Mouse (Mus musculus) adrenal gland, postnatal 14 days (tissue): Measurements from ENCODE around the gene Gm49673. TPM values are rescaled to one million over a fixed set of nuclear protein-coding genes. Genes with fewer than 3 reads are reported as not detected.
"Not testable (repeated sequence)": the region's sequence is repeated elsewhere in the genome, so short reads cannot be mapped to it uniquely, and the experiment has no call there.

Source experiments
- DNase-seq: peaks from one replicate; pipeline ENCODE4 v3.0.0; 2021; ENCODE audit warnings: mixed read lengths
- total RNA-seq: library from RNA; stranded (reverse); gene quantifications from 2 replicates; pipeline ENCODE4 v1.2.3, GENCODE M21; 2021

Gene Gm49673
- total RNA-seq, 1 experiment from 2014 or later = 0.26 TPM

DNA sequence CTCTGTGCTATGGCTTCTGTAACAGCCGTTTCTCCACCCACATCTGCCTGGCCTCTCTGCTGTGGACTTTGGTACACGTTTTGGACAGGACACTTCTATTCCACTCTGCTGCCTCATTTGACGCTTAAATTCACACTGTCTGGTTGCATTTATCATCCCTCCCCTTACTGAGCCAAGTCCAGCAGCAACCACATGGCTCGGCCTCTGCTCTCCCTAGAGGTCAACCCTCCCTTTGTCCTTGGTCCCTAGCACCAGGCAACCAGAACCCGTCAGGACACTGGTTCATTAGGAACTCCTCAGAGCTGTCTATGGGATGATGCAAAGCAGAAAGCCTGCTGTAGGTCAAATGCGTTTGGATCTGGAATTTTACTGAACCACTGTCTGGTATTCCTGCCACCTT lies 16.7 kb downstream of the Gm49673 start:
- DNase-seq = not testable (repeated sequence)

DNA sequence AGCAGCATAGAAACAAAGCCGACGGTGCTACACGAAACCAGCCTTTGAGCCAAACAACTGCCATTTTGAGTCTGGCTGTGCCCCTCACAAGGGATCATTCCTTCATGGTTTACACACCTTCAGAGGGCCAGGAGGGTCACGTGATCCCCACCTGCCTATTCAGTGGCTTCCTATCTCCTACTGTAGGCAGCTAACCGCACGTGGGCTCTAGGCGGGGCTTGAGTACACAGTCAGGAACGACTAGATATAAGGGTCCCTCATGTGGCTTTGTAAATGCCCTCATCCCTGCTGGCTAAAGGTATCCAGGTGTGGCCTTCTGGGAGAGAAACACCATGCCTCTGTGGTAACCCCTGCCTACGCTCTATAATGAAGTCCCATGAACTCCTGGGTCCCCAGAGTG lies 18.0 kb downstream of the Gm49673 start:
- DNase-seq = not testable (repeated sequence)

DNA sequence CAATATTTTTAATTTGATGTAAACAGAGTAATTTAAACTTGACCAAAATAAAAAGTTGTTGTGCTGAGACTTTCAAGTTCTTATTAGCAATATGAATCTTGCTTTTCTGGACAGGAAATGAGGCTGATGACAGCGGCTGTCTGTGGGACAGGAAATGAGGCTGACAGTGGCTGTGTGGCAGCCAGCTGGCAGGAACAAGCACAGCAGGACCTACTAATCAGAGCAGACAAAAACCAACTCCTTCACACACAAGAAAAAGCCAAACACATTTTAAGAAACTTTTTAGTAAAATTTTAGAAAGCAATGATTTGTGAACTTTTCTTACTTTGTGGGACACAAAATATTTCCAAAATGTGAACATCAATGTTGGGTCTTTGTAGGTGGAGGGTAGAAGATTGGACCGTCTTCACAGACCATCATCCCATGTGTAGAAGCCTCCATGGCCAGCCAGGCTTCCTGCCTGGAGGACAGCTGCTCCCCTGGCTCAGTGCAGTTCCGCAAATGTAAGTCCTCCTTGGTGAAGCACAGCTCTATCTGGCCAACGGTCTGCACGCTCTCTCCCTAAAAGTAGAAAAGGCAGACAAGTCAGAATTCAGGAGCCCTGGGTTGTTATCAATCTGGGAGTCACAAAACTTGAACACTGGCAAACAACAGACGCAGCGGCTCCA lies 19.1 kb downstream of the Gm49673 start:
- not testable (repeated sequence) for DNase-seq

- not testable (repeated sequence) for DNase-seq
Observed at GRCm38 (mm10) chr17:8124586-8124985, 23.0 kb downstream of the Gm49673 start.

GRCm38 (mm10) chr17:8122974-8123373 lies 24.6 kb downstream of the Gm49673 start:
- not testable (repeated sequence) for DNase-seq

GRCm38 (mm10) chr17:8116928-8117327 lies 30.7 kb downstream of the Gm49673 start:
- not testable (repeated sequence) for DNase-seq

GRCm38 (mm10) chr17:8116378-8116777 lies 31.2 kb downstream of the Gm49673 start:
- DNase-seq = peak; percentile 26

GRCm38 (mm10) chr17:8112199-8112598 lies 35.4 kb downstream of the Gm49673 start:
- DNase-seq = not testable (repeated sequence)

DNA sequence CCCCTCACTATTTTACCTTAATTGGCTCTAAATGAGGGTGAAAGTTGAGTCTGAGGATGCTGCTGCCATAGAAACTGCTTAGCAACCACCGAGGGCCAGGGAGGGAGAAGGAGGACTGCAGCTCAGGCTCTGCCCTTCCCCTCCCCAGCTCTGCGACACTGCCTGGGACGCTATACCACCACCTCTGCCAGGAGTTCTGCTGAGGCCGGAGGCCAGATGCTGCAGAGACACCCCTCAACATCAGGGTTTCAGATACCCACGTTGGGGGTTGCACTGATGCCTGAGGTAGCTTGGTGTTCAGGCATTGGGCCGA lies 46.3 kb downstream of the Gm49673 start:
- not testable (repeated sequence) for DNase-seq

- not testable (repeated sequence) for DNase-seq
Observed at GRCm38 (mm10) chr17:8100405-8101296, 46.9 kb downstream of the Gm49673 start.

DNA sequence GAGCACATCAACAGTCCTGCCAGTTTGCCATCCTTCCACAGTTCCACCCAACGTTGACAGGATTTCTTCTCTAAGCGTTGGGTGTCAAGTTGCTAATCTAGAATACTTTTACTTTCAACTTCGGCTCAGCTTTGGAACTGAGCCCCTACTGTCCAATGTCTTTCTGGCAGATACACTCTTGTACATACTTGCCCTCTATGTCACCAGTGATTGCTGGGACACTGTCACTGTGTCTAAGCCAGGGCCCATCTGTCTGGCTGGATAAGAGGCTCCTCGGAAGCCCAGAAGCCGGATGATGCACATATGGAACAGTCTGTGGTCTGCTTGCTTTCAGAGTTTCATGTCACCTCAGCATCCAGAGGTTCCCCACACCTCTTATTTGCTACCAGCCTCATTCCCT lies 51.4 kb downstream of the Gm49673 start:
- not testable (repeated sequence) for DNase-seq

DNA sequence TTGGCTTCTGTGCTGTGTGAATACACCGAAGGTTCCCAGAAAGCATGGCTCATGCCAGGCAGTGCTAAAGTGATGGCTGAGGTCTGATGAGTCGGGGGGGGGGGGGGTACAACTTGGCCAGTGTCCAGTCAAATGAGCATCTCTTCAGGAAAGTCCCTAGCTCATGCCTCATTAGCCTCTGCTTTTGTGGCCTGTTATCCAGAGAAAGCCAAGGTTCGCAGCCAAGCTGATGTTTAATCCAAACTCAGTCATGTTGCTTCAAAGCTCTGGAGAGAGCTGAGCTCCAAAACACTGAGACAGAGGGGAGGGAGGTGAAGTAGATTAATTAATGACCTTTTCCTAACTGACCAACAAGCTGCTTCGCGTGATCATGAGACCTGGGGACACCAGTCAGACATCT lies 51.9 kb downstream of the Gm49673 start:
- DNase-seq = not testable (repeated sequence)

DNA sequence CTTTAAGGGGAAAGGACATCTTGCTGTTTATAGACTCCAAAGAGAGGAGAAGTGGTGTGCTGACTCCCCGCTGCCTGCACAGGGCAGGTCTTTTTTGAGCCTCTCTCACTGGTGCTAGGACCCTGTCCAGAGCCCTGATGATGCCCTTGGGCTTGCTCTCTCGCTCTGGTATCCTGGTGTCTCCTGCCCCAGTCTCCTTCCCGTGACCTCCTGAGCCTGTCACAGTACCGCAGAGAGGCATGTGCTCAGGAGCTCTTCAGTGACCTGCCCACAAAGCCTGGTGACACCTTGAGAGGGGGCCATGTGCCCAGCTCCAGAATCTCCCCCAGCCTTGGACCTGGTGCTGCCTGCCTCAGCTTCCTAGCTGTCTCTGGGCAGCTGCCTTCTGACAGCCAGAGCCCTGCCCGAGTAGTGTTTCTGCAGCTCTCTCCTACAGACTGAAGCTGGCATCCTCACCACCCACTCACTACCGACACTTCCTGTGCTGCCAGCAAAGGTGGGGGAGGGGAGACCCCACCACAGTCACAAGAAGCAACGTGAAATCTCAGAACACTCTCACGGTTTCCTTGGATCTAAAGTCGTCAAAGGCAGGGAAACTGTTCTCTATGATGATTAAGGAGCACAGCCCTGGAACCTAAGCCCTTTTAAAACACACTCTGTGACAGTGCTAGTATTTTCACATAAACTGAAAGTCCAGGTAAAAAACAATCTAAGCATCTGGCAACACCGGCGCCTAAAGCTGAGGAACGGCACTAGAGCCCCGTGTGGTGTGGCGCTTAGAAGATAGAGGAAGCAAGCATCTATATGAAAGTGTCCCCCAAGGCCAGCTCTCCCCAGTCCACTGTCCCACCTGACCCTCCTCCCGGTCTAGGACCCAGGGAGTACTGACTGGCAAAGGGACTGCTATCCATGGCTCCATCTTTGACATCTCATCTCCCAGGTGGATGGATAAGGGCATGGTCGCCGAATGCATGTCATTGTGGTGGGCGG lies 54.8 kb downstream of the Gm49673 start:
- DNase-seq = not testable (repeated sequence)

DNA sequence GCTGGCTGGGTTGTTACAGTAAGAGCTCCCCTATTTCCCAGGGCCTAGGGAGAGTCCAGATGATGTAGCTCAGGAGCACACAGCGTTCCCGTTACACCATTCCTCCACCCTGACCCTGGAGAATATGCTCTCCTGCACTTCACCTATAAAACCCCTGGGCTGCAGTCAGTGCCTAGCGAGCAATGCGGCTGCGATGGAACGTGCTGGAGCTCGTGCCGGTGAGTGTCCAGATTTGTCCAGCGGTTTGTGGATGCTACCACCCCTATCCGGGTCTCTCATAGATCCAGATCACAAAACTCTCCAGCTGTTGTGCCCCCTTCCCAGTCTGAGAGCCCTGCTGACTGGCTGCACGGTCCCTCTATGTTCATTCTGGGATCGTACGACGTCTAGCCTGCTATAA lies 56.3 kb downstream of the Gm49673 start:
- not testable (repeated sequence) for DNase-seq

DNA sequence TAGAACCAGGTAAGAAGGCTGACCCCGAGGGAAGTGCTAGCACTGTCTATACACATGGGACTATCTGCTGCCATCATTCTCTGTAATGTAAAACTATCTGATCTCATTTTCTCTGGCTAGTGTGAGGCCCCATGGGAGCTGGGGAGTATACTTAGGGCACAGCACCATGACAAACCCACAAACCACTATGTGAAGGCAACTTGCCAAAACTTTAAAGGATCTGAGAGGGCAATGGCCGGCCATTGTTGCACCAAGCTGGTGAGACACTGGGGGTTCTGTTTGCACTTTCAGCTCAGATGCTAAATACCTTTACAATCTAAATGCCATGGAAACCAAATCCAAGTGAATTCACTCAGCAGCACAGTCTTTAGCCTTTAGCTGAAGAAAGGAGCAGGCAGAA lies 77.7 kb downstream of the Gm49673 start:
- DNase-seq = not testable (repeated sequence)

GRCm38 (mm10) chr17:8056637-8057138 lies 90.9 kb downstream of the Gm49673 start:
- not testable (repeated sequence) for DNase-seq

DNA sequence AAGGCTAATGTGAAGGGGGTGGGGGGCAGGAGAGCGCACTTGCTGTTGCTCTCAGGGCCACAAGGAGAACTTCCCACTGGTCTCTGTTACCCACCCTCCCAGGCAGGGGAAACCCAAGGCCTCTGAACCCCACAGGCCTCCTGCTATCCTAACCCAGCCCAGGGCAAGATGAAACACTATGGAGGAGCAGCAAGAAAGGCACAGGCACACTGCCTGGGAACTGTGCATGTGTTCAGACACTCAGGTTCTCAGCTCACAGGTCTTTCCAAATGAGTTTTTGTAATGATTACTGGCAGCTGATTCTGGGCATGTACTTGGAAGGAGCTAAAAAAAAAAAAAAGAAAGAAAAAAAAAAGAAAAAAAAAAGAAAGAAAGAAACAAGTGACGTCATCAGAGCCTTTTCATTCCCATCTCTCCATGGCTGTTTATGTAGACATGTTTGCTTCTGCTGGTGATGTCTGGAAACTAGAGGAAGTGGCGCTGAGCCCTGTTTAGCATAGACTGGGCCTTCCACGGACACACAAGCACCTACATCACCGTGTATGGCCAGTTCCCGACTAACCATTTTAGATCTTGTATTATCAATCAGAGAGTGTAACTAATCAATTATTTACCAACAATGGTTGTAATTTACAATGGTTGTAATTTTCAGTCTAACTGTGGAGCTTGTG lies 91.5 kb downstream of the Gm49673 start:
- not testable (repeated sequence) for DNase-seq

GRCm38 (mm10) chr17:8051247-8051646 lies 96.3 kb downstream of the Gm49673 start:
- DNase-seq = peak; percentile 87

DNA sequence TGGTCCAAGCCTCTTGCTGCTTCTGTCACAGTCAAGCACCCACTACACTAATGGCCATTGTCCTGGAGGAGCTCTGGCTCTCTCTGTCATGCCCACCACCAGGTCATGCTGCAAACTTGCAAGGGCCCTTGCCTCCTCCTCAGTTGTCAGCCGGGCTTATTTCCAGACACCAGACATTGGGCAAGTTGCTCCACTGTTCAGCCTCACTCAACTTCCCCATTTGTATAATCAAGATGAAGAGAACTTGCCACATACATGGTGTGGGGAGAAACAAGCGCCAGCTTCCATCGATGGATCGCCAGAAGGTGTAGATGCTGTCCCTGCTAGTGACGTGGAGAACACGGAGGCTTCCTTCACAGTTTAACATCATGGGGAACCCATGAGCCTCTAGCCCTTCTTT lies 97.4 kb downstream of the Gm49673 start:
- DNase-seq = not testable (repeated sequence)

- DNase-seq = peak; percentile 78
Observed at GRCm38 (mm10) chr17:8046178-8046577, 101.4 kb downstream of the Gm49673 start.

GRCm38 (mm10) chr17:8041197-8041596 lies 106.4 kb downstream of the Gm49673 start:
- DNase-seq = not testable (repeated sequence)
